Mouse (Mus musculus) testis, postnatal 14 days (tissue): ENCODE data around the gene Gm9745.
A peak's percentile ranks its signal among the peaks of the same experiment; 100 is the strongest.
"Not testable (repeated sequence)": the region's sequence is repeated elsewhere in the genome, so short reads cannot be mapped to it uniquely, and the experiment has no call there.

ENCODE experiments used
- DNase-seq: peaks from one replicate; pipeline ENCODE4 v3.0.0; 2021; ENCODE audit warnings: low spot score

The Gm9745 gene

GRCm38 (mm10) chr13:8948131-8948530 is at the start of gene Gm9745:
Gene Gm9745 (minus strand): TSS chr13:8948231.
- not testable (repeated sequence) for DNase-seq

GRCm38 (mm10) chr13:8997221-8997620 is 49.2 kb upstream of the Gm9745 start:
- not testable (repeated sequence) for DNase-seq

GRCm38 (mm10) chr13:8995990-8996786 is 48.2 kb upstream of the Gm9745 start, which contains the start of gene Gtpbp4:
Gene Gtpbp4 (minus strand): TSS chr13:8996083.
- DNase-seq = peak; percentile 94

GRCm38 (mm10) chr13:8995159-8995989 is 47.3 kb upstream of the Gm9745 start:
- no peak for DNase-seq

- no peak for DNase-seq
Observed at GRCm38 (mm10) chr13:8992231-8992630, 44.2 kb upstream of the Gm9745 start.

- DNase-seq = no peak
Observed at GRCm38 (mm10) chr13:8972972-8973371, 24.9 kb upstream of the Gm9745 start.

GRCm38 (mm10) chr13:8972369-8972768 is 24.3 kb upstream of the Gm9745 start:
- DNase-seq = no peak

- no peak for DNase-seq
Observed at GRCm38 (mm10) chr13:8967742-8968141, 19.7 kb upstream of the Gm9745 start.

GRCm38 (mm10) chr13:8965224-8965623 is 17.2 kb upstream of the Gm9745 start:
- DNase-seq = no peak

- not testable (repeated sequence) for DNase-seq
Observed at GRCm38 (mm10) chr13:8962266-8962665, 14.2 kb upstream of the Gm9745 start.

GRCm38 (mm10) chr13:8961128-8961888 is 13.3 kb upstream of the Gm9745 start:
- DNase-seq = not testable (repeated sequence)

- not testable (repeated sequence) for DNase-seq
Observed at GRCm38 (mm10) chr13:8959554-8959953, 11.5 kb upstream of the Gm9745 start.

GRCm38 (mm10) chr13:8959058-8959457 is 11.0 kb upstream of the Gm9745 start:
- not testable (repeated sequence) for DNase-seq

- not testable (repeated sequence) for DNase-seq
Observed at GRCm38 (mm10) chr13:8956873-8957272, 8.8 kb upstream of the Gm9745 start.

- DNase-seq = not testable (repeated sequence)
Observed at GRCm38 (mm10) chr13:8955127-8955526, 7.1 kb upstream of the Gm9745 start.

- DNase-seq = not testable (repeated sequence)
Observed at GRCm38 (mm10) chr13:8952563-8952962, 4.5 kb upstream of the Gm9745 start, which contains the start of gene Idi2. Gene Idi2 (plus strand): TSS chr13:8952863.

GRCm38 (mm10) chr13:8943828-8944227 is 4.2 kb downstream of the Gm9745 start:
- not testable (repeated sequence) for DNase-seq

GRCm38 (mm10) chr13:8941701-8942100 is 6.3 kb downstream of the Gm9745 start:
- DNase-seq = not testable (repeated sequence)

- DNase-seq = not testable (repeated sequence)
Observed at GRCm38 (mm10) chr13:8941110-8941509, 6.9 kb downstream of the Gm9745 start.

GRCm38 (mm10) chr13:8937611-8938140 is 10.4 kb downstream of the Gm9745 start:
- not testable (repeated sequence) for DNase-seq

GRCm38 (mm10) chr13:8933499-8933898 is 14.5 kb downstream of the Gm9745 start:
- no peak for DNase-seq

- not testable (repeated sequence) for DNase-seq
Observed at GRCm38 (mm10) chr13:8913890-8914289, 34.1 kb downstream of the Gm9745 start.
